Mouse (Mus musculus) embryonic facial prominence, embryonic 14.5 days (tissue): Measurements from ENCODE around the gene Slc7a14. TPM values are rescaled to one million over a fixed set of nuclear protein-coding genes. Genes with fewer than 3 reads are reported as not detected.

Experiments
- ATAC-seq: fragments of 200-750 bp; cut with Nextera tagmentation; 2 replicates; pipeline ENCODE4 v1.8.0; 2017; ENCODE audit warnings: low read depth, moderate number of reproducible peaks, moderate TSS enrichment
- DNase-seq: peaks from one replicate; pipeline ENCODE4 v3.0.0-alpha.2; 2015; ENCODE audit warnings: low spot score
- H3K27ac ChIP-seq: fragments of 300-500 bp; sonication (generic); replicated peaks from 2 replicates; pipeline ENCODE4 v1.5.1; 2014; ENCODE audit warnings: low read depth, mild to moderate bottlenecking, low read length, moderate library complexity
- H3K27me3 ChIP-seq: fragments of 300-500 bp; sonication (generic); replicated peaks from 2 replicates; pipeline ENCODE4 v1.6.1; 2014; ENCODE audit warnings: low read length; ENCODE audit not compliant: control insufficient read depth, insufficient read depth
- H3K36me3 ChIP-seq: fragments of 300-500 bp; sonication (generic); 2 replicates; pipeline ENCODE4 v1.6.1; 2014; ENCODE audit warnings: low read length, mixed read lengths; ENCODE audit not compliant: control insufficient read depth, insufficient read depth
- H3K4me1 ChIP-seq: fragments of 300-500 bp; sonication (generic); 2 replicates; pipeline ENCODE4 v1.6.1; 2014; ENCODE audit warnings: antibody characterized with exemption, low read length; ENCODE audit not compliant: control insufficient read depth, insufficient read depth
- H3K4me2 ChIP-seq: fragments of 300-500 bp; sonication (generic); 2 replicates; pipeline ENCODE4 v1.6.1; 2014; ENCODE audit warnings: low read depth, mild to moderate bottlenecking, low read length, moderate library complexity, mixed read lengths
- H3K4me3 ChIP-seq: fragments of 300-500 bp; sonication (generic); 2 replicates; pipeline ENCODE4 v1.5.1; 2014; ENCODE audit warnings: low read depth, mild to moderate bottlenecking, low read length
- H3K9ac ChIP-seq: fragments of 300-500 bp; sonication (generic); 2 replicates; pipeline ENCODE4 v1.6.1; 2014; ENCODE audit warnings: low read depth, mild to moderate bottlenecking, low read length, moderate library complexity, mixed read lengths
- H3K9me3 ChIP-seq: fragments of 300-500 bp; sonication (generic); 2 replicates; pipeline ENCODE4 v1.6.1; 2016; ENCODE audit warnings: low read length; ENCODE audit not compliant: control insufficient read depth
- WGBS: fragments of 180-500 bp; shearing (Covaris S2); extraction: QIAGEN DNeasy Blood & Tissue Kit; methylation state at CpG from one replicate; pipeline ENCODE4 v1.1.7; 2014; 5-methylcytosine and 5-hydroxymethylcytosine counted together
- polyA plus RNA-seq: library from polyadenylated mRNA; unstranded; fragments of >200 nt; fragmentation: Nextera tagmentation; extraction: Ambion mirVana; gene quantifications from 2 replicates; pipeline ENCODE4 v1.2.1, GENCODE M21; 2014

Slc7a14 gene
- polyA plus RNA-seq: 0.43 and 0.47 TPM in 2 replicates

DNA sequence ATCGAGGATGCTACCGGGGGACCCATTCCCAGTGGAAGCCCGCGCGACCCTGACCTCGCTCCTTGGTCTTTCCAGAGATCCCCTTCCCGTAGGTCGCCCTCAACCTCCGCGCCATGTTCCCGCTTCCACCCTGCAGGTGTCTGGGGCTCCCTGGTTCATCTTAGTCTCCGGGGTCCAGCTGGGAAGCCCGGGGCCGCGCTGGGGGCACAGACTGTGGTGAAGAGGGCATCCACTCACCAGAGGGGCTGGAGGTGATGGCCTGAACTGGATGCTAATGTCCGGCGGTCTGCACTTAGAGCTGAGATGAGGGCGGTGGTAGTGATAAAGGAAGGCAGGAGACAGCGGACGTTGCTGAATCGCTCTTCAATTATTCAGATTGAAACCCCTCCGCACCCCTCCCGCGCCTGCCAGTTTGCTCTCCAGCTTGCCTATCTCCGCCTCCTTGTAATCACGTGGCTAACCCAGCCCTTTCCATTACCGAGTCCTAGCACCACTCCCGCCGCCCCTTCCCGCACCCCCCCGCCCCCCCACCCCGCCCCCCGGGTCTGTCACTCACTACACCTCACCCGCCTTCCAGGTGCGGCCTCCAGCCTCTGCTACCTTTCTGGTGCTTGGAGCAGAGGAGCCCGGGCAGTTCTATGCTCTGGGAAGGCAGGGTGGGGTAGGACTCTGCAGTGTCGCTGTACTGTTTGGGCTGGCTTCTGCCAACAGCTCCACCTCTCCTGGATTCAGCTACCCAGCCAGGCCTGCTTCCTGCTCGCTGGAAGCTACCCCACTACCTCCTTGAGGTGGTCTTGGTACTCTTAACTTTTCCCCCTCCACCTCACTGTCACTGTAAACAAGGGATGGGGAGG, at the start of gene Slc7a14:
Gene Slc7a14 (minus strand): TSS at position 445 of the 854 bp plus-strand sequence.
- H3K4me1 ChIP-seq: 0 out of 2 replicates have a peak, but pooled peaks cover 3% of the 10 kb centered on the region
- H3K4me2 ChIP-seq: peak within 1 kb of the TSS; percentile 33; the same call in 1 of the 2 replicates
- no peak within 1 kb of the TSS for H3K27ac ChIP-seq
- DNase-seq: no peak
- H3K36me3 ChIP-seq: no peaks in the 10 kb centered on the region
- 0% methylated on average over 21 of the region's 38 CpGs for WGBS
- peak; percentile 37; the same call in 1 of the 2 replicates for ATAC-seq
- peak within 1 kb of the TSS; percentile 25 for H3K4me3 ChIP-seq
- H3K9ac ChIP-seq: 0 out of 2 replicates have a peak within 1 kb of the TSS, but pooled peaks have one; percentile 5
- peaks cover 39% of the 10 kb centered on the region for H3K27me3 ChIP-seq
- H3K9me3 ChIP-seq: no peaks in the 10 kb centered on the region

DNA sequence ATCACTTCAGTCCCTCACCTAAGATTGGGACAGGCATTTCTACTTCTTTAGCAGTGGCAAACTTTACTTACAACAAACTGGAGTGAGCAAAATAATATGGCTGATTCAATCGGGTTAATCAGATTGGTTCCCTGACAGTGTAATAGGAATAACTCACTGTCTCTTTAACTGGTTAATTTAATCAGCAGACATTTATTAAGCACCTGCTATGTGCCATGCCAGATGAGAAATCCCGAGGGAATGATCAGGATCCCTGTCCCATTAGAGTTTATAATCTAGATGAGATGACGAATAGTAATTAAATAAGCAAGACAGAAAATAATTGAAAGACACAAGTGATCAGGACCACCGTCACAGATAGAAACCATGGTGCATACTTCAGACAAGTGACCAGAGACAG, 36.4 kb upstream of the Slc7a14 start:
- Histone ChIP-seq H3K9ac (no peak overlapping the region), H3K4me3 (no peak overlapping the region), H3K9me3 (no peaks in the 10 kb centered on the region), H3K27ac (no peak overlapping the region), H3K4me1 (no peaks in the 10 kb centered on the region), H3K4me2 (no peak overlapping the region), H3K27me3 (no peaks in the 10 kb centered on the region), H3K36me3 (no peaks in the 10 kb centered on the region)
- WGBS: 75% methylated on average over 4 of the region's 4 CpGs
- no peak for DNase-seq
- ATAC-seq: no peak

DNA sequence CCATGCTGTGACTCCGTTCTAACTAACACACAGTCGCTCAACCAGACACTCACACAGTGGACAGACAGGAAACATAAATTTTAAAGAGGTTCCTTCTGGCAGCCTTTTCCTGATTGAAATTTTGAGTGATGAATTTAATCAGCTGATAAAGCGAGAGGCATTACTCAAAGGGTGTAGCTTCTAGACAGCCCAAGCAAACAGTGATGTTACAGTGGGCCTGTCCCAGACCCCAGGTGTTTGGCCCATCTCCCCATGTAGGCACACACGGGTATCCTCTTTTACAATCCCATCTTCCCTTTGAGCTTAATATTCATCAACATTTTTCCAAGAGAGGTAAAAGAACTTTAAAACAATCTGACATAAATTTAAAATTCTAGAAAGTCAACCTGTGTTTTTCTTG, 35.6 kb upstream of the Slc7a14 start:
- Histone ChIP-seq H3K9ac (no peak overlapping the region), H3K4me2 (no peak overlapping the region), H3K4me3 (no peak overlapping the region), H3K9me3 (no peaks in the 10 kb centered on the region), H3K36me3 (no peaks in the 10 kb centered on the region), H3K27me3 (no peaks in the 10 kb centered on the region), H3K4me1 (no peaks in the 10 kb centered on the region), H3K27ac (no peak overlapping the region)
- no peak for ATAC-seq
- no peak for DNase-seq
- 78% methylated on average over 4 of the region's 4 CpGs for WGBS

DNA sequence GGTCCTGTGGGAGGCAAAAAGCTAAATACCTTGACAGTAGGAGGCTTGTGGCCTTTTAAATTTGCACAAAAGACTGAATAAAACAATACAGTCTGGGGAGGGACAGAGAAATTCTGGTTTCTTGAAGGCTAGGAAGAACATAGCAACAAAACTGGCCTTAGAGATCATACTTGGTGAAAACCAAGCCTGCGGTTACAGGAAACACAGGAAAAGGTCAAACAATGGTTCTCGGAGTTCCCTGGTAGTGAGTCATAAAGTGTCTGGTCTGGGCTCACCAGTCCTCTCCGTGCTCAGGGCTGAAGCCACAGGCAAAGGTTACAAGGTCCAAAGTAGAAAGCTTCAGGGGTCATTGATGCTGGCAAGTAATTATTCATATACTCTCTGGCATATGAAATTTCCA, 29.1 kb upstream of the Slc7a14 start:
- Histone ChIP-seq H3K4me1 (no peaks in the 10 kb centered on the region), H3K9me3 (no peaks in the 10 kb centered on the region), H3K27me3 (no peaks in the 10 kb centered on the region), H3K36me3 (no peaks in the 10 kb centered on the region), H3K27ac (no peak overlapping the region), H3K9ac (no peak overlapping the region), H3K4me3 (no peak overlapping the region), H3K4me2 (no peak overlapping the region)
- ATAC-seq (no peak), DNase-seq (no peak)
- 66% methylated on average over 3 of the region's 3 CpGs for WGBS

DNA sequence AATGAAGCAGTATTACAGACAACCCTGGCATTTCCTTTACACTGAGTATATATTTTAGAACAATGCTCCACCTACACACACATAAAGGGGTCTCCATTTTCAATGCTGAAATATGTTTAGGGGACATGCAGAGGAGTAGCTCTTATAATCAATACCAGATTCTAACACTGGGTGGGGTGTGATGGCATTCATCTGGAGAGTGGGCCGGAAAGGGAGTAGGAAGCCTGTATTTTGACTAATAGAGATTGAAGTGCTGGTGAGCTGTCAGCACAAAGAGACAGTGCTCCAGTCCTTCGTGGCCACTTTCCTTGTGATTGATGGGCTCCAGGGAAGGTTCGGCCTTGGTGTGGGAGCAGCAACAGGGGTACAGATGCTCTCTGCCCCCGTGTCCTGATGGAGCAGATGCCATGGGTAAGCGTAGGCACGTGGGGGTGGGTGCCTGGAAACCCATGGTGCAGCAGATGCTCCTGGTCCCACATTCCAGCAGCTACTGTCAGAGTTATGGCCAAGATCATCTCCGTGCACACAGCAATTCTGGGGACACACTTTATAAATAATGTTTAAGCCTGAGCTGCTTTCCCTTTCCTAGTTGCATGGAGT, 18.2 kb upstream of the Slc7a14 start:
- DNase-seq (no peak), ATAC-seq (no peak)
- Histone ChIP-seq H3K36me3 (no peaks in the 10 kb centered on the region), H3K9ac (no peak overlapping the region), H3K4me2 (no peak overlapping the region), H3K27me3 (no peaks in the 10 kb centered on the region), H3K4me3 (no peak overlapping the region), H3K27ac (no peak overlapping the region), H3K9me3 (no peaks in the 10 kb centered on the region), H3K4me1 (no peaks in the 10 kb centered on the region)
- 68% methylated on average over 7 of the region's 7 CpGs for WGBS

DNA sequence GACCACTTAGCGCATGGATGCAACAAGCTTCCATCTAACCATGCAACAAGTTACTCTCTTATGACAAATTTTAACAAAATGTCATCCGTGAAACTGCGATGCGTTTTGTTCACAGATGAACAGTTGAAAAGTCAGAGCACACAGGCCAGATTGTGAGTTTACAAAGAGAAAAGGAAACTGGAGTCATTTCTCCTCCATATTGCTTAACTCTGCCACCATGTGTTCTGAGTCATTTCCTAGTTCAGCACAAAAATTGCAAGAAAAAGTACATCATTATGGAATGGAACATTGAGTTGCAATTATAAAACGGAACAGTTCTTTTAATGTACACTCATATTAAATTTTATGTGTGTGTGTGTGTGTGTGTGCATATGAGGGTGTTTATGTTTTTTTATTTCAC, 17.6 kb upstream of the Slc7a14 start:
- H3K36me3 ChIP-seq: no peaks in the 10 kb centered on the region
- H3K27me3 ChIP-seq: no peaks in the 10 kb centered on the region
- 91% methylated on average over 5 of the region's 5 CpGs for WGBS
- DNase-seq (no peak), ATAC-seq (no peak)
- H3K4me3 ChIP-seq: no peak overlapping the region
- no peaks in the 10 kb centered on the region for H3K9me3 ChIP-seq
- H3K27ac ChIP-seq: no peak overlapping the region
- no peaks in the 10 kb centered on the region for H3K4me1 ChIP-seq
- no peak overlapping the region for H3K9ac ChIP-seq
- no peak overlapping the region for H3K4me2 ChIP-seq

DNA sequence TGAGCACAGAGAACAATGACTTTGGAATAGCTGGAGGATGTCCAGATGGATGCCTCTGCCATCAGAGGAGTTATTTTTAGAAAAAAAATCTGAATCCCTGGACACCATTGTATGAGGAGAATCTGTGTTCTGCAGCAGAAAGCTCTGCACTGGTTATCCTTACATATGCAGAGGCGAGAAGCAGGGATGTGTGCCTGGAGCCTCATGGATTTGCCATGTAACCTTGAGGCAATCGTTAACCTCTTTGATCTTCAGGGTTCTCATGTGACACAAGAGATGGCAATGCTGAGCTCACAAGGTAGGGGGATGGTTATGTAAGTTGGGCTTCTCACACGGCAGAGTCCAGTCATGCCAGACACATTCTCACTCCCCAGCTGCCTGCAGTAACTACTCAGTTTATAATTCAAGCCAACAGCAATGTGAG, 14.1 kb upstream of the Slc7a14 start:
- Histone ChIP-seq H3K4me3 (no peak overlapping the region), H3K9ac (no peak overlapping the region), H3K27ac (no peak overlapping the region), H3K27me3 (no peaks in the 10 kb centered on the region), H3K36me3 (no peaks in the 10 kb centered on the region), H3K4me2 (no peak overlapping the region), H3K9me3 (no peaks in the 10 kb centered on the region), H3K4me1 (no peaks in the 10 kb centered on the region)
- no peak for ATAC-seq
- no peak for DNase-seq
- WGBS: 25% methylated on average over 3 of the region's 3 CpGs

DNA sequence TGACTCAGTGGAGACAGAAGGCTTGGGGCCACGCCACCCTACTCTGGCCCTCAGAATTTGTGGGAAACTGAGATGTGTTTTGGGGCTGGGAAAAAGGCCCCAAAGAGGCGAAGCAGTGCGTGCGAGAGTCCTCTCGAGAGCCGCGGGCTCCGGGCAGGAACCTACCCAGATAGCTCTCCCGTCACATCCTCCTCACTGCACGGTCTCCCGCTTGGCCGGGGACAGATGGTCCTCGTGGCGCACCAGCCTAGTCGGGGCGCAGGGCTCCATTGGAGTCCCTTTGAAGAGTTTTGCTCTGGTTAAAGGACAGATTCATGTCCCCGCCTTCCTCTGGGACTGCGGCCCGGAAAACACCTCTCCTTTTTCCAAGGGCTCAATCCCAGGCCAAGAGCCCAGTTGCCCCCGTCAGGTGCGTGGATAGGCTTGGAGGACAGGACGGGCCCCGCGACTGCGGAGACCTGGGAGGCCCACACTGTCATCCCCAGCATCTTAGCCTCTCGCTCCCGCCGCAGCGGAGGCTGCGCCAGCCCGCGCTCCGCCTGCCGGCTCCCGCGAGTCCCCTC, 726 bp downstream of the Slc7a14 start:
- Histone ChIP-seq H3K4me3 (peak overlapping the region; percentile 25), H3K4me2 (peak overlapping the region; percentile 33; the same call in 1 of the 2 replicates), H3K36me3 (no peaks in the 10 kb centered on the region), H3K4me1 (0 out of 2 replicates have a peak, but pooled peaks cover 3% of the 10 kb centered on the region), H3K27ac (no peak overlapping the region), H3K27me3 (peaks cover 39% of the 10 kb centered on the region), H3K9ac (0 out of 2 replicates have a peak overlapping the region, but pooled peaks have one; percentile 5), H3K9me3 (no peaks in the 10 kb centered on the region)
- ATAC-seq: no peak
- WGBS: under 1% methylated on average over 24 of the region's 36 CpGs
- no peak for DNase-seq
